Mouse (Mus musculus) cerebellum, postnatal 36 days (tissue): ENCODE results near the gene Rph3al.

Experiments
- DNase-seq, 2 experiments: peaks; one replicate each; pipeline ENCODE4 v3.0.0; 2021 to 2022; ENCODE audit warnings: mixed read lengths in 2 of 2

Rph3al gene

DNA sequence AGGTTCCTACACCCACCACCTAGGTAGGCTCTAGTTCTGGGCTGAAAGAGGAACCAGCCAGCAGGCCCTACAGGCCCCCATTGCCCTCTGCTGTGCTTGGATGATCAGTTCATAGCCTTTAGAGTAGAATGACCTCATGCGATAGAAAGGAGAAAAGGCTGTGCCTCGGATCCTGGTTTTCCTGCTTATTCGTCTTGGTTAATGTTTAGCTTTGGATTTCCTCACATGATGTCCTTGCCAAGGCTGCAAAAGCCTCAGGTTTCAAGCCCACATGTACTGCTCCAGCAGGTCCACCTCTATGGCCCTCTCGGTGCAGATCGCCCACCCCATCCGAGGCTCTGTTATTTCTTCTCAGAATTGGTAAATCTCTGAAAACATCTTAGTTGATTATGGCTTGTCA lies 33.2 kb downstream of the Rph3al start:
- DNase-seq, result no peak

DNA sequence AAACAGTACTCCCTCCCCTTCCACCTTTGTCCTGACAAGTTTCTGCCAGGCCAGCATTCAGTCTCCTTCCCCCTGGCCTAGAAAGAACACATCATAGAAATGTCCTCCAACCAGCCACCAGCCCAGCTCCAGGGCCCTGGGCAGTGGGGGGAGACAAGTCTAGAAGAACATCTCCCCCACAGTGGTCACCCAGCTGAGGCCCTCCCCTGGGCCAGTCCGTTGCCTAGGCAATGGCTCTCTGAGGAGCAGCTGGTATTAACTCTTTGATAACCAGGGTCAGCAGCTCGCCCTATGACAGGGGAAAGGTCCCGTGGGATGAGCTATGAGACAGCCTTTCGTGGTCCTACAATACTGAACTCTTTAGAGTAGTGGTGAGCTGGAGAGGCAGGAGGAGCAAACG lies 33.7 kb downstream of the Rph3al start:
- no peak for DNase-seq

DNA sequence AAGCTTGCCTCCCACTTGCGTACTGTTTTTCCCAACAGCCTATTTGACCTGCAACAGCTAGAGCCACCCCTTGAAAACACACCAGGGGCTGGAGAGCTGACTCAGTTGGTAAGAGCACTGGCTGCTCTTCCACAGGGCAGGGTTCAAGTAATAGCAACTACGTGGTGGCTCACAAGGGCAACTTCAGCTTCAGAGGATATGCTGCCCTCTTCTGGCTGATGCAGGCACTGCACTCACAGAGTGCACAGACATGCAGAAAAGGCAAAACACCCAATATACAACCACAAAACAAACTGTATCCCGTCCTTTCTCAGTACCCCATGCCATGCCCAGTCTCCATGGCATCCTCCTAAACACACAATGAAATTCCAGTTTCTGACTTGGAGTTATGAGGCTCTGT lies 34.7 kb downstream of the Rph3al start:
- DNase-seq, result peak in 1 of 2 experiments; percentile 26

DNA sequence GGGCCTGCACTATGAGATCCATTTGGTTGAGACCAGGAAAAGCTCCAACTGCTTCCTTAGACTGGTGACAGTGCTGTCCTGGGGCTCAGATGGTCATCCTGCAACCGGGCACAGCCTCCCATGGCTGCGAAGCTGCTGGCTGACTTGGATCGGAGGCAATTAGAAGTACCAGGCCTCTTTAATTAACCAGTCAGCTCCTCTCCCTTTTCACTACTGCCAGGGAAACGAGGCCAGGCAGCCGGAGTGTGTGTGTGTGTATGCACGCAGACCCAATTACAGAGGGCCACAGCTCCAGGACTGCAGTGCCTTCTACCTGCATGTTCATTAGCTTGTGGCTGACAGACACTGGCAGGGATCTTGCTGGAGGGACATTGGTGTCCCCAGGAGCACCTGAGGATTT lies 36.9 kb downstream of the Rph3al start:
- peak in 1 of 2 experiments; percentile 27 for DNase-seq

DNA sequence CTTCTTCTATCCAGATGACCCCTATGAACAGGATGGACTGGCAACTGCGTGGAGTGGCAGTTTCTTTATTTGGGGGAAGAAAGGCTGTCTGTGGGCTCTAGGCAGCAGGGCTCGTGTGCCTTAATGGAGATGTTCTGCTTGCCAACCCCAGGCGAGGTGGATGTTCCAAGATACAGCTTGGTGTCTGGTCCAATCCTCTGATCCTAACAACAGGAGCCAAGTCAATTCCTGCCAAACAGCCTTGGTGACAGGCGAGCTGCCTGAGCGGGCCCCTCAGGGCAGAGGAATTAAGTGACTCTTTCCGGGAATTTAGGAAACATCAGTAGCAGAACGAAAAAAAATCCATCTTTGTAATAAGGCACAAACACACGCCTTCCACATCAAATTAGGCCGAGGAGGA lies 38.6 kb downstream of the Rph3al start:
- DNase-seq, result peak; percentile 28 to 42

DNA sequence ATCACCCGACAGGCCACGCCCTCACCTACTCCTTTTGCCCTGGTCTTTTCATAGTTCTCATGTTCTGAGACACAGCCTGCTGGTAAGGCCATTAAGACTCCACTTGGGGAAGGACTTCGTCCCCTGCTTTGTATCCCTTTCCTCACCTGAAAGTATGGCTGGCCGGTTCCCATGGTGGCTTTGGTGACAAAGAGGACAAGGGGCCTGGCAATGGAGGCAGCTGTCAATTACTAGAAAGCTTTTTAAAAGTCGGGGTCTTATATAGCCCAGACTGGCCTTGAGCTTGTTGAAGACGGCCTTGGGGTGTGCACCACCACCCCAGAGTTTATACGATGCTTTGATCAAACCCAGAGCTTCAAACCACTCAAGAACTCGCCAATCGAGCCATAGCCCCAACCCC lies 39.7 kb downstream of the Rph3al start:
- no peak for DNase-seq

DNA sequence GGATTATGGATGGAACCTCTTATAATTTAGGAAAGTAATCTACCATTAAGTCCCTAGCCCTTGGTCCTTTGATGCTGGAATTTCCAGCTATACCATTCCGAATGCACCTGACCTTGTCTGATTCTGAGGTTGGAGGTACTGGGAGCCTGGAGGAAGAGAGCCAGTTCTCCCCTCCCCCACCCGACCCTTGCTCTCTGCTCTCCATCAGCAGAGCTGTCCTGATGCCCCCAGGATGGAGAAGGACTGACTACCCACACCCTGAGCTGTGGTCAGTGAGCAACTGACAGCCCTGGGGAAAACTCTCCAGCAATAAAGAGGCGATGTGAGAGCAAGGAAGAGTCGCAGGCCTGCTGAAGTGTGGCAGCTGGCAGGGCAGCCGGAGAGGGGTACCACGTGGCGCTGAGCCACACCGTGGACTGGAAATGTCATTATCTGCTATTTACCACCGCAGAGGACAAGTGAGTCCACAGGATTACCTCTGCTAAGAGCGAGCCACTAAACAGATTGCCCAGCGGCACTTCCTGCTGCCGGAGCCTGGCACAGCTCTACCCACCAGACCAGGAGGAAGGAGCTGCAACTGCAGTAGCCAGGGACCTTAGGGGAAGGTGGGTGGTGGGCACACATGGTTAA lies 43.3 kb downstream of the Rph3al start:
- no peak for DNase-seq

DNA sequence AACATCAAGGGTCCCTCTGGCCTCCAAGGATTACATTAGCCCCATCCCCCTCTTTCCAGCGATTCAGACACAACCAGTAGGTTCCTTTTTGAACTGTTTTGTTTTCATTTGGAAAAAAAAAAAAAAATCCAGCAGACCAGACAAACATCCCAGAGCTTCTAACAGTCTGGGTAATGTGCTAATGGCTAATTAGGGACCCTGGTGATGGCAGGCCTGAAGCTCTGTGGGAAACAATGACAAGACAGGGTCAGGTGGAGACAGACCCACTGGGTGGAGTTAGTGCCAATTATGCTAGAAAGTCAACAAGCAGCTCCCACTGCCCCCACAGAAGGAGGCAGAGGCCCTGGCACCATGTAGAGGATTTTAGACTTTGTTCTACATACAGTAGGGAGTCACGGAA lies 44.3 kb downstream of the Rph3al start:
- DNase-seq, result no peak

DNA sequence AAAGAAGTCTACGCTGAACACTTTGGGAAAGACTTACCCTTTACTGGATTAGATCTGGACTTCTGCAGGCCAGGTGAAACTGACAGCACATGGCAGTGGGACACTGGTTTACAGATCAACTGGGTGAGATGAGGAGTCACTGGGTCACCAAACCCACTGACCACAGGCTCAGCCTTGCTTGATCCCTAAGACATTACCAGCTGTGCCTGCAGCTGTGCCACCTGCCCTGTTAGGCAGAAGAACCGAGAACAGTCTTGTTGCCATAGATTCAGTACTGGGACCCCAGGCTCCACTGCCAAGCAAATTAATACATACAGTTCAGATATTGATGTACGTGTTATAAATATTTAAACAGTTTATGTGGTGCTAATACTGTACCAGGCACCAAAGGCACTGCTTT lies 50.9 kb downstream of the Rph3al start:
- DNase-seq, result no peak

DNA sequence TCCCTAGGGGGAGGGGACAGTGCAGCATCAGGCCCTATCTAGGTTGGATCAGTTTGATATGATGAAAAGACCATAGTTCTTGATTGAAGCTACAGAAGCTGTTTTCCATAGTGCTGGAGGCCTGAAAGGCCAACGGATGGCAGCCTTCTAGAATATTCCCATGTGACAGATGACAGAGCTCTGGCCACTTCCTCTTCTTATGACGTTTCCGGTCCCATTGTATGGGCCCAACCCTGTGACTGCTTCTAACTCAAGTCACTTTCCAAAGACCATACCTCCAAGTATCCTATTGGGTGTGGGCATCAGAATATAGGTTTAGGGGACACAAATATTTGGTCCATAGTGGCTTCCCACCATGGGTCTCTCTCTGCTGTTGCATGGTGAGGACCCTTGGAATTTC lies 57.0 kb downstream of the Rph3al start:
- no peak for DNase-seq

DNA sequence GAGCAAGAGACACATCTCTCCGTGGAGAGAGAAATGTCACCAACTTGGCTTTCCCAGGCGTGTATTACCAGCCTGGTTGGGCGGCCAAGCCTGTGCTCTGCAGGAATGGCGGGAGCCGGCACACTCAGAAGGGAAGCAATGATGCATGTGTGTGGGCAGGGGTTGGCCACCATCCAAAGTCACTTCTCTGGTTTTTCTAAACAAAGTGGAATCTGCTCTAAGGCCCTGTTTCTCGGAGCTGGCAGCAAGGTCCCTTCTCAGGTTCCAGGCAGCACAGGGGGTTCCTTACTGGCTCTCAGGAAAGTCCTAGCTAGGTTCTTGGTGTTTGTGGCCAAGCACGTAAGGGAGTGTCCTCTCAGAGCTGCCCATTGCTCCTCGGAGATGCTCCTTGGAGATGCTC lies 58.2 kb downstream of the Rph3al start:
- peak; percentile 69 to 73 for DNase-seq

DNA sequence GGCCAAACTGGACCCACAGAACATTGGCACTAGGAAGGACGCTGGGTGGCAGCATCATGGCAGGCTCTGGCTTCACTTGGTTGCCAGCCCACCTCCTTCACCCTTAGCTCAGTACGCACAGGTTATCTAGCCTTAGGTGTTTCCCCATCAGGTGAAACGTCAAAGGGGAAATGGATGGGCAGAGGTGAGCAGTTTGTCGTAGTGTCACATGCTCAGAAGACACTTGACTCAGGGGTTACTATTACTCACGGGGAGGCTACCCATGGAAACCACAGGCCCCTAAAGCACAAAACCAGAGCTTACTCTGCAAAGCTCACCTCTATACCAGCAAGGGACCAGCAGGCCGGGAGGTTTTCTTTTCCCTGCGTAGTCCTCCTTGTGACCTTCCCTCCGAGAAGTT lies 59.8 kb downstream of the Rph3al start:
- DNase-seq, result no peak

DNA sequence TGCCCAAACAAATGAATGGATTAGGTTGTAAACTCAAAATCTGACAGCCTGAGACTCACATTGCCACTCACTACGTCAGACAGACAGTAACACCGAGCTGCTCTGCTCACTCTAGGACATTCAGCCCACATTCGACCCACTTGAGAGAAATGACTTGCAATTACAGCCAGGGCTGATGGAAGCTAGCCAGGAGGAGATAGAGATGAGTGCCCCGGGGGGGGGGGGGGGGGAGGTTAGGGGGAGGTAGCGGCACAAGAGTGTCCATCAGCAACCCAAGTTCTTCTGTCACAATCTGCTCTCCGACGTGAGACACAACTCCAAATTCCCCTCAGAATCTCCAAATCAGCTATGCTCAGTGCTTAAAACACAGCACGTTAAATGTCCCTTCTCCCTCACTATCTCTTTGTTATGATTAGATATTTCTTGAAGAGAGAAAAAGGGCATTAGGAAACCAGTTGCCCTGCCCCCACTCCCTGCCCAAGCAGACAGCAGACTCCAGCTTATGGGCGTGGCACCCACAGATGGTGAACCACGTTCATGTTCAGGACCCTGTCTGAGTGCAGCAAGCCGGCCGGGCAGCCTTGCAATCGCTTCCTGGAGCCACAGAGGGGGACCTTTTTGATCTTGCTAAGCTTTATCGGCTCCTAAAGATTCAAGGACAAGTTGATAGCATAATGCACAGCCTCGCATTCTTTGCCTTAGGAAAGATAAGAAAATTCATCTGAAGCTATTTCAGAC lies 62.0 kb downstream of the Rph3al start:
- no peak for DNase-seq

DNA sequence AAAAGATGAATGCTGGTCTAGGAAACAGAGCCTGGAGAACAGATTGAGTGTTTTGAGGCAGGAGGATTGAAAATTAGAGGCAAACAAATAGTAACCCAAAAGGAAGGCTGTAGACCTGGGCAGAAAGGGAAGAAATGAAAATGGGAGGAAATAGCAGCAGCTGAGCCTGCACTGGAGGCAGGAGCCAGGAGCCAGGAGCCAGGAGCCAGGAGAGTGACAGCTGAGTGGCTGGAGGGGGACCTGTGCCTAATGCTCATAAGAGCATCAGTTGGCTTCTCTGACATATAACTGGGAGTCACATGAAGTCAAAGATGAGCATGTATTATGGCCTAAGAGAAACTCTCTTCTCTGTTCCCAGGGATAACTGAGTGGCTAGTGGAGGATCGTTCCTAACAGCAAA lies 66.5 kb downstream of the Rph3al start:
- DNase-seq, result peak; percentile 48 to 53

DNA sequence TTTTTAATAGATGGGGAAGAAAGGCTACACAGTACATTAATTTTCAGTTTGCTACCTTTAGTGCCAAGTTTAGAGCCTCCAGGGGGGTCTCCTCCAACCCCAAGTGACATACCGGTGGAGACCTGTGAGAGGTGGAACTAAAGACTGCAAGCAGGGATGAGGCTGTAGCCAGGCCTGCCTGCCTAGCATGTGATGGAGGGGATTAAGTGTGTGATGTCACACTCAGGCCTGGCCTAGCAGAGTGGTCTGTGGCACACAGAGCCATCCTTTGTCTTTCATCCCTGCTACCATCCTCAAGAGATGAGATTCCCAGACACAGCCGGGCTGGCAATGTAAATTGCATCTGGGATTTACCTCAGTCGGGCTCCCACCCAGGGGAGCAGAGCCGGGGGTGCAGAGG lies 67.3 kb downstream of the Rph3al start:
- no peak for DNase-seq

DNA sequence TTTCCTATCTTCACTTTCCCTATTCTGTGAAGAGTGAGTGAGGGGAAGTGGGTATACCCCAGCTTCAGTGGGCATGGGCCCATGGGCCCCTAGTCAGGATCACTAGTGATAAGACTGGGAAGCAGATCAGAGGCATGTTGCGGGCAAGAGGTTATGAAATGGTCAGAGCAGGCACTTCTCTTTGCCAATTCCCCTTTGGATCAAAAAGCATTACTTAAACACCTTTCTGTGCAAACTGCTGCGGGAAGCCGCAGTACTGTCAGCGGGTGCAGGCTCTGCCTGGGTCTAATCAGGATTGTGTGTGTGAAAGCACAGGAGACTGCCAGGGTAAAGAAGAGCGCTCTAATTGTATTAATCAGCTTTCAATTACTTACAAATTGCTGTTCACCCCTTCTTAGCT lies 67.8 kb downstream of the Rph3al start:
- peak; percentile 38 to 57 for DNase-seq

DNA sequence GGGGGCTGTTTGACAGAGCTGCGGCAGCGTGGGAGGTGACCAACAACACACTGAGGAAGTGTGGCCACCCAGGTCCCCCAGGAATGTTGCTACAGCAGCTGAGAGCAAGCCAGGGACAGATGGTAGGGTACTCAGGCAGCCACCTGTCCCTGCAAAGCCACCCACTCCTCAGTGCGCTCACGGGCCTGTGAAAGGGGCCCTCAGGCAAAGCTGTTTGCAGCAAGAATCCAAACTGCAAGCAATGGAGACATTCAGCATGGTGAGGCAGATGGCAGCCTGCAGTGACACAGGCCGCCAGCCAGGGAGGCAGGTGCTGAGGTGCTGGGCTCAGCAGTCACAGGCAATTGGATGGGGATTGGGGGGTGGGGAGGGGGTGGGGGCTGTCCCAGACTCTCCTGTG lies 68.3 kb downstream of the Rph3al start:
- DNase-seq, result peak; percentile 88 to 89

DNA sequence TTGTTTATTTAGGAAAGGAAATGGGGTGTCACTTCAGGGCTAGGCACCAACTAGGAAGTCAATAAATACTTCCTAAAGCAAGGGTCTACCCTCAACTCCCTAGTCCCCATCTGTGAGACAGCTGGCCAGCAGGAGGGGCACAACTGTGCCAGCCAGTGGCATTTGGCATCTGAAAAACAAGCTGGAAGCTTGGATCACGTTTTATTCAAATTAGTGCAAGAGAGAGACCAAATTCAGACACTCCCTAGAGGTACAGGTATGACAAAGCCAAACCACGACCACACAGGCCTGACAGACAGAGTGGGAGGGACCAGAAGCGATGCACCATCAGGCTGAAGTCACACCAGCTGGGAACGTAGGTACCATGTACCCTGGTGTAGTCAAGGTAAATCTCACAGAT lies 71.4 kb downstream of the Rph3al start:
- DNase-seq, result no peak

DNA sequence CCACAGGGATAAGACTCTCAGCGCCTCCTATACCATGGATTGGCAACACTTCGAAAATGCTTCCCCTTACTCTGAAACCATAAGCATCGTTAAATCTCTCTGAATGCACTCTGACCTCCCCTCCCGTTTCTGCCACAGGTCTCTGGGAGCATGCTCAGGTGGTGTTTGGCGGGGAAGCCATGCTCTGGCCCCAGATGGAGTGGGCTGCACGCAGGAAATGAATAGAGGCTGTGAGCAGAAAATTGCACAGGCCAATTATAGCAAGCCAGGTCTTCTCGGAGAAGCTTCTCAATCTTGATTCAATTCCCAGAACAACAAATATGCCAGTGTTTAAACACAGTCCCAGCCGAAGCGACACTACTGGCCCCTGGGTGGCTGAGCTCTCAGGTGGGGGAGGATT lies 72.4 kb downstream of the Rph3al start:
- no peak for DNase-seq

DNA sequence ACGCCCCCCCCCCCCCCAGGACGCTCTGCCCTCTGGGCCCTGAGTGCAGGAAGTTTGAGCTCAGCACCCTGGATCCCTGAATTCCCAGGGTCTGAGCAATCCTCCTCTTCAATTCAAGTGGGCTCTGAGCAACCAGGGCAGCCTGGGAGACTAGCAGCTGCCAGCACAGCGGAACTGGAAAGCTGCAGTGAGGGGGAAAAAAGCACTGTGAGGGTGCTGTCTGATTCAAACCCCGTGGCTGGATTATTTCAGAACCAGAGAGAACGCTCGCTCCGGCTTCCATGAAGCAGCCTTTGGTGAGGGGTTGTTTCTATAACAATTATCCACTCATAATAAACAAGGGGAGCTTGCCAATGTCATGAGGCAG lies 73.0 kb downstream of the Rph3al start:
- DNase-seq, result no peak

DNA sequence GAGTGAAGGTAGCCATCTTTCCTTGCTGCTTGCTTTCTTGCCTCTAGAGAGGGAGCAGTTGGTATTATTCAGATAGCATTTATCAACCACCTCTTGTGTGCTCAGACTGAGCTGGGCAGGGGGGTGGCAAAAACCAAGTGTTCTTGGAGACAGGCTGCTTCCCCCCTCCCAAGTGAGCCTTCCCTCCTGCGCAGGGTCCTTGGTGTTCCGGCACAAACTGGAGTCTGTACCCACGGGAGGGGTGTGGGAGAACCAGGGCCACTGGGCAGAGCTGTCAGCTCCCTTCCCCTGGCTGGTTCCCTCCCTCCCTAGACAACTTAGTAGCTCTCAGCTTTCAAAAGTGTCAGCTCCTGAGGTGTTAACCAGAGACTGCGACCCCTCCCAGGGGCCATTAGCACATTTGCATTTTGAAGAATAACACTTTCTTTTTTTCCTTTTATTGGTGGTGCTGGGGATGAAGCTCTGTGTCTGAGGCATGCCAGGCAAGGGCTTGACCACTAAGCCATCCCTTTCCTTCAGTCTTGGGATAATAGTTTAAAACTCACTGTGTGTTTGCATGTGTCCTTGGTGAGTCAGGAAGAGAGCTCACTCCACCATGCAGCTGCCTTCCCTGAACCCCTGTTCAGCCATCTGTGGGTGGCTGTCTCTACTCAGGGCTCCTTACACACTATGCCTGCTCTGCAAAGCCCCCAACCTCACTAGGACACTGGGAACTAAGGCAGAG lies 73.5 kb downstream of the Rph3al start:
- DNase-seq, result no peak

DNA sequence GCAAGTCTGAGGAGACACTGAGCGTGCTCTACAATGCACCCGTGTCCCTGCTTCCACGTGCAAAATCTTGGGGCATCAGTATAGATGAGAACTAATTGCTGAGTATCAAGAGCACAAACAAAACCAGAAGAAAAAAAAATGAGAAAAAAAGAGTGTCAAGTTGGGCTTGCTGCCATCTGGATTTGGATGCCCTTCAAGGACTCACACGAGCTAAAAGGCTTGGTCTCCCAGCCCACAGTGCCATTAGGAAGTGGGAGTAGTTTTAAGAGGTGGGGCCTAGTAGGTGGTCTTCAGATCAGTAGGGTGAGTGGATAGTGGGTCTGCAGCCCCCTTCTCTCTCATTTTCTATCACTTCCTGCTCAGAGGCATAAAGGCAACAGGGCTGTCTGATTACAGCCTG lies 75.8 kb downstream of the Rph3al start:
- no peak for DNase-seq

DNA sequence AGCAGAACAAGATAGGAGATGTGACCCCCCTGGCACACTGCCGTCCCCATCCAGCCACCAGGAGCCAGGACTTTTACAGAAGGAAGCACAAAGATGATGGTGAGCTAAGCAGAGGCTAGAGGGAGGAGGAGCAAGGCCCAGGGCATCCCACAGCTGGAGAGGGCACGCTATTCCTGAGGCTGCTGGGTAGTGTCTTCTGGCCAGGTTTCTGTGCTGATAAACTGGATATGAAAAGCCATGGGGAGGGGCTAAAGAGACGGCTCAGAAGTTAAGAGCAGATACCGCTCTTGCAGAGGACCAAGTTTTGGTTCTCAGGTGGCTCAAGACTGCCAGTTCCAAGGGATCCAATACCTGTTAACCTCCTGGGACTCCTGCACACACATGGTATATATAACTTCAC lies 76.6 kb downstream of the Rph3al start:
- no peak for DNase-seq

DNA sequence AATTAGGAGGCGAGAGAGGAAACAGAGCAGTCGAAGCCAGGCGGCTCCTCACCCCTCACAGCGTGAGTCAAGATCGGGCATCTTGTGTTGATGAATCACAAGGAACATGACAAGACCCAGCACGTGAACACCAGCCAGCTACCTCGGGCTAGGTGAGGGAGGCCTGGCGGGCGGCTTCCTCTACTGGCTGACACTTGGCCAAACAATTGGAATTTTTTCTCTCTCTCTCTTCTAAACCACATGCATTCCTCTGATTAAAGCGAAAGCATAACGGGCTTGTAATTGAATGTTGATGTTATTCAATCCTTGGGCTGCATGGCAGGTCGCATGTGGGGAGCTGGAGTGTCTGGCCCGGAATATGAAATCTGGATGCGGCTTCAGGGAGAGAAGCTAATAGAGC lies 77.0 kb downstream of the Rph3al start:
- DNase-seq, result peak; percentile 40 to 49
